Mouse (Mus musculus) heart, postnatal 36 days (tissue): Measurements from ENCODE around the gene Tmed11. TPM values are rescaled to one million over a fixed set of nuclear protein-coding genes. Genes with fewer than 3 reads are reported as not detected.
"Not testable (repeated sequence)": the region's sequence is repeated elsewhere in the genome, so short reads cannot be mapped to it uniquely, and the experiment has no call there.

Experiments used
- DNase-seq, 2 experiments: peaks; one replicate each; pipeline ENCODE4 v3.0.0; 2021 to 2022
- intact Hi-C: fragments of 180-260 bp; cut with DNase I; formaldehyde crosslinking; loops from one replicate; pipeline ENCODE4 v1.15.1; 2025
- total RNA-seq, 2 experiments: library from RNA; stranded (reverse); gene quantifications; 2 replicates each; pipeline ENCODE4 v1.2.3; 2021

Gene Tmed11
- total RNA-seq = not detected

- intact Hi-C loops, DNase-seq: not testable (repeated sequence)
These were observed at the start of gene Tmed11 for GRCm38 (mm10) chr5:108795263-108795662. Tmed11 (minus strand) TSS chr5:108795363.

DNA sequence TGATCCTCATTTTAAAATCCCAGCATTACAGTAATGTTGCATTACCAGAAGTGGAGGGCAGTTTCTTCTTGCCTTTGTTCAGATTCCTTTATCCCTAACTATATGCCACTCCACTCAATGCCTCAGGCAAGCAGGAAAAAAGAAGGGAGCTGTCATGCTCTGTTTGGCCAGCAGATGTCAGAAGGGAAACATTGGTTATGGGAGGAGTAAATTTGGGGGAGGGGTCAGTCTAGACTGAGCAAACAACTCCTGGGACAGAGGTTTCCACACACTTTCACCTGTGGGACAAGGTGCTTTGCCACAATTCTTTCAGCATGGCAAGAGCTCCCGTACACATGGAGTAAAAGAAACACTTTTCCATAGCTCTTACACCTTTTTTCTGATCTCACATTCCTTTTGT lies 41.0 kb upstream of the Tmed11 start:
- intact Hi-C loops = no loop called here
- DNase-seq = no peak

DNA sequence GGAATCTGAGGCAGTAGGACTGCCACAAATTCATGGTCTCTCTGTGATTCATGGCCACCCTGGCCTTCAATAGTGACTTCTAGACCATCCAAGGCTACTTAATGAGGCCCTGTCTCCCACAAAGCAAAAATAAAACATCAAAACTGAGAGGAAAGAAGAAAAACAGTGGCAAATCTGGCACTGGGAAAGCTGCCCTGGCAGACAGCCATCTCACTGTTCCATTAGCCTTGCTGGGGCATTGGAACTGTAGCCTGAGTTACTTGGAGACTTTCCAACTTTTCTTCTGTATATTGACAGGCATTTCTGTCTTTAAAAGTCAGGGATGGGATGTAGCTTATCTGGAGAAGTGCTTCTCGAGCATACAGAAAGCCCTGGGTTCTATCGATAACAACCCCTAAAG lies 28.1 kb upstream of the Tmed11 start:
- intact Hi-C loops = loop anchor here (5.0 kb wide), 1 partner anchor 129 kb away; no protein-coding TSS in a partner anchor
- no peak for DNase-seq

DNA sequence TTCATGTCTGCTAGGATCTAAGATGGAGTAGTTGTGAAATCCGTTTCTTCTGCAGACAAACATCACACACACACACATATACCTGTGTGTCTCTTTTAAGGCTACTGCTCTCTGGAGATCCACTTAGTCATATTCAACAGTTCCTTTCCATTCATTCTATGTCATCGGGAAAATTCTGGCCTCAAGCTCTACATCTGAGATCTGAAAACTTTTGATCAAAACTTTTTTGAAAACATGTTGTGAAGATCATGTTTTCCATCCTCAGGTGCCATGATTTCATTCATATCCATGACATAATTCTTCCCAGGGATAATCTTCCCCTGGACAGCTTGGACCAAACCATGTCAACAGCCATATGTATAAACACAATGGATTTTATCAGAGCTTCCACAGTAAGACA lies 13.6 kb upstream of the Tmed11 start, which contains the start of gene Vmn2r8:
Gene Vmn2r8 (minus strand): TSS at position 101 of the 400 bp plus-strand sequence.
- DNase-seq, intact Hi-C loops: not testable (repeated sequence)

GRCm38 (mm10) chr5:108803646-108804045 lies 8.5 kb upstream of the Tmed11 start:
- intact Hi-C loops = no loop called here
- no peak for DNase-seq

GRCm38 (mm10) chr5:108790385-108790784 lies 4.8 kb downstream of the Tmed11 start:
- DNase-seq, intact Hi-C loops: not testable (repeated sequence)

- no peak for DNase-seq
- intact Hi-C loops = no loop called here
These were observed 20.4 kb downstream of the Tmed11 start, which contains the start of gene Rnf212 for GRCm38 (mm10) chr5:108774630-108775306. Rnf212 (minus strand) TSS chr5:108774982.

- intact Hi-C loops = no loop called here
- DNase-seq = no peak
These were observed 35.2 kb downstream of the Tmed11 start for GRCm38 (mm10) chr5:108760002-108760401.

DNA sequence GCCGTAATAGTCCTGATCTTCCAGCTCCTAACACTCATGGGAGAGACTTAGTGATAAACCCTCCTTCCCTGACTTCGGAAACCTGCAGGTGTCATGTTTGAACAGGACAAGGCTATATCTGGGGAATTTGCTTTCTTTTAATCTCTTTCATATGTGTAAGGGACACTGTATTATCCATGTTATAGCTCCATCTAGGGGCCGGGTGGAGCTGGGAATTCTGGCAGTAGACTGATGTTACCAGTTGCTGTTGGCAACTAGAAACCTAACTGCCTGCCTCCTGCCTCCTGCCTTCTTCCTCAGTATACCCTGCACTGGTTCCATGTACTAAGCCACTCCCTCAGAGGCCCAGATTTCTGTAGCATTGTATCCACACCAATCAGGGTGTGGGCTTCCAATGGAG lies 36.8 kb downstream of the Tmed11 start:
- intact Hi-C loops = no loop called here
- peak in 1 of 2 experiments; percentile 3 for DNase-seq

GRCm38 (mm10) chr5:108751258-108751657 lies 43.9 kb downstream of the Tmed11 start:
- DNase-seq, intact Hi-C loops: not testable (repeated sequence)

DNA sequence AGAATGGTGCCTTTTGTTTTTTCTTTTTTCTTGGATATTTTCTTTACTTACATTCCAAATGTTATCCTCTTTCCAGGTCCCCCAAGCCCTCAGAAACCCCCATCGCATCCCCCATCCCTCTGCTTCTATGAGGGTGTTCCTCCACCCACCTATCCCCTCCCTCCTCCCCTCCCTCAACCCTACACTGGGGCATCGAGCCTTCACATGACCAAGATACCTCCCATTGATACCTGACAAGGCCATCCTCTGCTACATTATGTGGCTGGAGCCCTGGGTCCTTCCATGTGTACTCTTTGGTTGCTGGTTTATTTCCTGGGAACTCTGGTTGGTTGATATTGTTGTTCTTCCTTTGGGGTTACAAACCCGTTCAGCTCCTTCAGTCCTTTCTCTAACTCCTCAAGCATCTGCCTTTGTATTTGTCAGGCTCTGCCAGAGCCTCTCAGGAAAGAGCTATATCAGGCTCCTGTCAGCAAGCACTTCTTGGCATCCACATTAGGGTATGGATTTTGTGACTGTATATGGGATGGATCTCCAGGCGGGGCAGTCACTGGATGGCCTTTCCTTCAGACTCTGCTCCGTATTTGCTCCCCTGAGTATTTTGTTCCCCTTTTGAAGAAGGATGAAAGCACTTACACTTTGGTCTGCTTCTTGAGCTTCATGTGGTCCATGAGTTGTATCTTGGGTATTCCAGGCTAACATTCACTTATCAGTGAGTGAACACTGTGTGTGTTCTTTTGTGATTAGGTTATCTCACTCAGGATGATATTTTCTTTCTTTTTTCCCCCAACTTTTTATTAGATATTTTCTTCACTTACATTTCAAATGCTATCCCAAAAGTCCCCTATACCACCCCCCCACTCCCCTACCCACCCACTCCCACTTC lies 44.6 kb downstream of the Tmed11 start:
- intact Hi-C loops = no loop called here
- DNase-seq = no peak

- DNase-seq = no peak
- intact Hi-C loops = no loop called here
These were observed 50.5 kb downstream of the Tmed11 start for GRCm38 (mm10) chr5:108744629-108745028.

- no peak for DNase-seq
- intact Hi-C loops = no loop called here
These were observed 51.3 kb downstream of the Tmed11 start for GRCm38 (mm10) chr5:108743856-108744255.

- intact Hi-C loops = no loop called here
- no peak for DNase-seq
These were observed 52.6 kb downstream of the Tmed11 start for GRCm38 (mm10) chr5:108742596-108742995.

DNA sequence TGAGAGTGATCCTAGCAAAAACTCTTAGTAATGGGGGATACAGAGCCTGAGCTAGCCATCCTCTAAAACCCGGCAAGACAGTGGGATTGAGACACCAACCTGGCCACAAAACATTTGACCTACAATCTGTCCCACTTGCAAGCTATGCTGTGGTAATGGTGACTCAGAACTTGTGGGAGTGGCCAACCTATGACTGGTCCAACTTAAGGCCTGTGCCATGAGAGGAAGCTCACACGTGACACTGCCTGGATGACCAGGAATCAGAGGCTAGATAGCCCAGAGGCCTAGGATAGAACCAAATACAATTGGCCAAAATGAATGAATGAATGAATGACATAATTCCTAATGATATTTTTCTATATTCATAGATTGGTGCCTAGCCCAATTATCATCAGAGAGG lies 53.3 kb downstream of the Tmed11 start:
- DNase-seq = no peak
- intact Hi-C loops = no loop called here

DNA sequence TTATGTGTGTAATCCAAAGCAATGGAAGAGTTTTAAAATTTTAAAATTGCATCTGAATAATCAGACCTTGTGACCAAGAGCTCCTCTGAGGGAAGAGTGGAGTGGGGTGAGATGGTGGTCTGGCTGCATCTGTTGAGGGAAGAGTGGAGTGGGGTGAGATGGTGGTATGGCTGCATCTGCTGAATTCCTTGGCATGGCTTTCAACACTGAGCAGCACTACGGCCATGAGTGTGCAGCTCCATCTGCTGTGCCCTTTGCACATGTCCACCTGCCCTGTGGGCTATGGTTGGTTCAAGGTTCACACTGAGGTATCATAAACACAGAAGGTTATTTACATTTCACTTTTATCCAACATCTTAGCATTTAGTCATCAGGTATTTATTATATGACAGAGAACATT lies 67.7 kb downstream of the Tmed11 start:
- intact Hi-C loops = loop anchor here (1.0 to 5.0 kb wide), 3 partner anchors 35 to 300 kb away; partner anchors contain the start of gene Fgfrl1
- DNase-seq = no peak

Other genes with a start within 250 kb of the Tmed11 start
- gene Cplx1, start 245.3 kb downstream of the Tmed11 start, total RNA-seq = under 1 TPM in 1 of 2 experiments, not detected in 1; 0.25 TPM
- gene Gak, start 165.6 kb downstream of the Tmed11 start, total RNA-seq = 10 to 100 TPM; 22.2 to 22.5 TPM
- gene Tmem175, start 165.6 kb downstream of the Tmed11 start, total RNA-seq = 10 to 100 TPM in 1 of 2 experiments, 1 to 10 TPM in 1; 9.8 to 11.8 TPM
- gene Idua, start 135.0 kb downstream of the Tmed11 start, total RNA-seq = 10 to 100 TPM; 21.6 to 21.8 TPM
- 1 to 10 TPM; 8.9 TPM for gene Dgkq, start 125.7 kb downstream of the Tmed11 start, total RNA-seq
- gene Slc26a1, start 119.8 kb downstream of the Tmed11 start, total RNA-seq = not detected
- 10 to 100 TPM; 21.5 to 23.6 TPM for gene Fgfrl1, start 103.0 kb downstream of the Tmed11 start, total RNA-seq
- not detected for gene Rnf212, start 20.4 kb downstream of the Tmed11 start, total RNA-seq
- gene Vmn2r8, start 13.5 kb upstream of the Tmed11 start, total RNA-seq = not detected
- gene Vmn2r9, start 57.2 kb upstream of the Tmed11 start, total RNA-seq = not detected
- gene Vmn2r10, start 211.2 kb upstream of the Tmed11 start, total RNA-seq = not detected